Comparison of ENCODE assay signal across 8 mouse cellular contexts in the genomic region with DNA sequence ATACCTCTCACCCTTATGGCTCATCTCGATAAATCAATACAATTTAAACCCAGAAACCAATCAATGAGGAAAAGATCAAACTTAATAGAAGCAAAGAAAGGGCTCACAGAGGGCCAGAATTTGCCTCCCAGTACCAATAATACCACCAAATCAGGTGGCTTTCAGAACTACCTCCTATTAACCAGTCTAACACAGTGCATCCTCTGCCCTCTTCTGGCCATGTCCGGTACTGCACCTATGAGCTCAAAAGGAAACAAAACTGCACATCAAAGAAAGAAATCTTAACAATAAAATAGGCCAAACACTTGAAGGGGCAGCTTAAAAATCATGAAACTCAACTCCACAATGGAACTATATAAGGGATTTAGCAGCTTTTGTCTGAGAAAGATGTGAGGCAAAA. TPM values are rescaled to one million over a fixed set of nuclear protein-coding genes. Genes with fewer than 3 reads are reported as not detected.
DNase-seq lines count a peak whose midpoint lies in the region; ATAC-seq and TF ChIP-seq lines count a peak whose summit lies in the region.
"Not testable (repeated sequence)": the region's sequence is repeated elsewhere in the genome, so short reads cannot be mapped to it uniquely, and the experiment has no call there.

No protein-coding gene starts in this region.

- not testable (repeated sequence) for H3K27me3 ChIP-seq in kidney, adult 2 months (replicated peaks; ENCODE audit: control insufficient read depth, insufficient read depth, low read length)

- 0 out of 2 replicates have a peak, but pooled peaks have one; percentile 12 for TF ChIP-seq CTCF in kidney, adult 2 months (conservative IDR thresholded peaks at IDR 0.05; ENCODE audit: insufficient read depth, insufficient read length, low read depth, low read length)

- intact Hi-C loops in gastrocnemius, postnatal 36 days (cut with DNase I), result not testable (repeated sequence)

- not testable (repeated sequence) for TF ChIP-seq POLR2A in kidney, adult 2 months (IDR thresholded peaks at IDR 0.05; ENCODE audit: low read depth, low read length)

- H3K36me3 ChIP-seq in kidney, adult 2 months (ENCODE audit: control insufficient read depth, insufficient read depth, low read length), result not testable (repeated sequence)

- not testable (repeated sequence) for H3K4me1 ChIP-seq in kidney, adult 2 months (ENCODE audit: control insufficient read depth, insufficient read depth, low read length)

- H3K4me3 ChIP-seq in kidney, adult 2 months (ENCODE audit: insufficient read depth, low read depth, low read length), result not testable (repeated sequence)

- 30% methylated on average over 2 of the region's 2 CpGs for WGBS in kidney, adult 2 months

- ATAC-seq in common myeloid progenitor, adult 5-6 weeks (replicated peaks; ENCODE audit: low read depth, poor library complexity, severe bottlenecking), result peak; percentile 76

- DNase-seq in adrenal gland, adult 18-20 months (ENCODE audit: low spot score in 2 of 2), result peak; percentile 64 to 70
- peak; percentile 34 to 47 for DNase-seq in gastrocnemius, postnatal 36 days
- peak; percentile 61 for DNase-seq in kidney, adult 2 months
- DNase-seq in left cerebral cortex, adult 18-20 months (ENCODE audit: low spot score in 2 of 2), result peak; percentile 53 to 79
- DNase-seq in lung, postnatal 4 days, result peak; percentile 33 to 64
- DNase-seq in right cerebral cortex, postnatal 14 days, result peak; percentile 70
- peak; percentile 58 to 73 for DNase-seq in thymus, postnatal 36 days

- H3K27ac ChIP-seq in kidney, adult 2 months (ENCODE audit: insufficient read depth, low read depth, low read length), result not testable (repeated sequence)

RNA-seq across cellular contexts. Expression of gene Rtl8b, which starts 6.7 kb away (rescaled TPM):
- 100 to 1,000 TPM in 1 of 2 experiments, 10 to 100 TPM in 1; 83.5 to 102 TPM for total RNA-seq in adrenal gland, adult 18-20 months (2021)
- 1.3 and 10.3 TPM in 2 replicates for total RNA-seq in common myeloid progenitor, adult 5-6 weeks (2017)
- total RNA-seq in gastrocnemius, postnatal 36 days (2021), result 10 to 100 TPM; 57.8 to 62.1 TPM
- polyA plus RNA-seq in kidney, adult 2 months (2012; rRNA removed), result 95.4 and 110 TPM in 2 replicates
- total RNA-seq in left cerebral cortex, adult 18-20 months (2021), result 100 to 1,000 TPM; 256 to 258 TPM

RNA-seq across cellular contexts. Expression of gene Rtl8a, which starts 33.5 kb away (rescaled TPM):
- 100 to 1,000 TPM; 144 to 182 TPM for total RNA-seq in adrenal gland, adult 18-20 months (2021)
- 4.4 TPM in 1 of 2 replicates, not detected in the other for total RNA-seq in common myeloid progenitor, adult 5-6 weeks (2017)
- 10 to 100 TPM; 63.6 to 70.8 TPM for total RNA-seq in gastrocnemius, postnatal 36 days (2021)
- 114 and 120 TPM in 2 replicates for polyA plus RNA-seq in kidney, adult 2 months (2012; rRNA removed)
- 100 to 1,000 TPM; 279 to 340 TPM for total RNA-seq in left cerebral cortex, adult 18-20 months (2021)

RNA-seq across cellular contexts. Expression of gene 4930502E18Rik, which starts 47.7 kb away (rescaled TPM):
- under 1 TPM in 1 of 2 experiments, not detected in 1; 0.56 TPM for total RNA-seq in adrenal gland, adult 18-20 months (2021)
- total RNA-seq in common myeloid progenitor, adult 5-6 weeks (2017), result not detected in 2 replicates
- not detected for total RNA-seq in gastrocnemius, postnatal 36 days (2021)
- polyA plus RNA-seq in kidney, adult 2 months (2012; rRNA removed), result not detected in 2 replicates
- total RNA-seq in left cerebral cortex, adult 18-20 months (2021), result under 1 TPM in 1 of 2 experiments, not detected in 1; 0.35 TPM

Comparison
In these comparisons a context has a peak if more than half of its experiments do, and no peak if none do; other contexts are left out.
1. RNA of gene Rtl8a, which starts 33.5 kb away (total RNA-seq): 279 to 340 TPM in left cerebral cortex, adult 18-20 months, 144 to 182 TPM in adrenal gland, adult 18-20 months and 63.6 to 70.8 TPM in gastrocnemius, postnatal 36 days; 4.4 TPM in common myeloid progenitor, adult 5-6 weeks; every median in the first group is over 10 times any median in the second.
2. Peak in every context shown above with its lines, with median percentiles within 50 percentile points of each other: DNase-seq.